Mouse (Mus musculus): ENCODE data around the gene Arhgap24. TPM values are rescaled to one million over a fixed set of nuclear protein-coding genes. Genes with fewer than 3 reads are reported as not detected.

The Arhgap24 gene
- polyA plus RNA-seq (2015; fragmentation: Nextera tagmentation; extraction: Ambion mirVana), result 3.2 and 3.4 TPM in 2 replicates

- peaks cover 7% of the 10 kb centered on the region; the same call in 1 of the 2 replicates for H3K27me3 ChIP-seq
- peaks cover 19% of the 10 kb centered on the region for H3K4me1 ChIP-seq
- 2% methylated on average over 44 of the region's 44 CpGs for WGBS
- peak within 1 kb of the TSS; percentile 47 for H3K4me3 ChIP-seq
- H3K27ac ChIP-seq (replicated peaks), result 0 out of 2 replicates have a peak within 1 kb of the TSS, but pooled peaks have one; percentile 2
- no peaks in the 10 kb centered on the region for H3K36me3 ChIP-seq
- no peaks in the 10 kb centered on the region for H3K9me3 ChIP-seq
- H3K9ac ChIP-seq (replicated peaks), result peak within 1 kb of the TSS; percentile 43
- ATAC-seq (replicated peaks), result peak; percentile 84
- peak within 1 kb of the TSS; percentile 74 for H3K4me2 ChIP-seq (replicated peaks)
Measured at GRCm38 (mm10) chr5:102481215-102482211, at the start of gene Arhgap24. TSS of gene Arhgap24 (plus strand) at chr5:102481391.

GRCm38 (mm10) chr5:102434182-102434581 lies 47.0 kb upstream of the Arhgap24 start:
- peaks cover 5% of the 10 kb centered on the region for H3K4me1 ChIP-seq
- 17% methylated on average over 4 of the region's 4 CpGs for WGBS
- no peak overlapping the region for H3K27ac ChIP-seq (replicated peaks)
- no peak overlapping the region for H3K4me3 ChIP-seq
- H3K27me3 ChIP-seq, result no peaks in the 10 kb centered on the region
- H3K36me3 ChIP-seq, result no peaks in the 10 kb centered on the region
- H3K9ac ChIP-seq (replicated peaks), result no peak overlapping the region
- no peak overlapping the region for H3K4me2 ChIP-seq (replicated peaks)
- peak; percentile 51; the same call in 1 of the 2 replicates for ATAC-seq (replicated peaks)
- H3K9me3 ChIP-seq, result no peaks in the 10 kb centered on the region

- 80% methylated on average over 8 of the region's 8 CpGs for WGBS
- no peak for ATAC-seq (replicated peaks)
- no peak overlapping the region for H3K9ac ChIP-seq (replicated peaks)
- H3K4me3 ChIP-seq, result no peak overlapping the region
- peaks cover 5% of the 10 kb centered on the region for H3K4me1 ChIP-seq
- H3K9me3 ChIP-seq, result no peaks in the 10 kb centered on the region
- H3K36me3 ChIP-seq, result no peaks in the 10 kb centered on the region
- H3K27me3 ChIP-seq, result no peaks in the 10 kb centered on the region
- H3K4me2 ChIP-seq (replicated peaks), result no peak overlapping the region
- H3K27ac ChIP-seq (replicated peaks), result no peak overlapping the region
Measured at GRCm38 (mm10) chr5:102436581-102436980, 44.6 kb upstream of the Arhgap24 start.

- no peak overlapping the region for H3K4me2 ChIP-seq (replicated peaks)
- WGBS, result 79% methylated on average over 9 of the region's 9 CpGs
- ATAC-seq (replicated peaks), result no peak
- H3K9me3 ChIP-seq, result no peaks in the 10 kb centered on the region
- H3K4me3 ChIP-seq, result no peak overlapping the region
- peaks cover 3% of the 10 kb centered on the region for H3K4me1 ChIP-seq
- H3K9ac ChIP-seq (replicated peaks), result no peak overlapping the region
- no peaks in the 10 kb centered on the region for H3K27me3 ChIP-seq
- no peak overlapping the region for H3K27ac ChIP-seq (replicated peaks)
- no peaks in the 10 kb centered on the region for H3K36me3 ChIP-seq
Measured at GRCm38 (mm10) chr5:102439119-102439877, 41.9 kb upstream of the Arhgap24 start.

- WGBS, result 97% methylated on average over 9 of the region's 9 CpGs
- no peaks in the 10 kb centered on the region for H3K36me3 ChIP-seq
- no peak for ATAC-seq (replicated peaks)
Measured at GRCm38 (mm10) chr5:102447436-102447835, 33.8 kb upstream of the Arhgap24 start.

GRCm38 (mm10) chr5:102450897-102451296 lies 30.3 kb upstream of the Arhgap24 start:
- Histone ChIP-seq H3K9me3 (no peaks in the 10 kb centered on the region), H3K4me2 (replicated peaks) (no peak overlapping the region), H3K27ac (replicated peaks) (no peak overlapping the region), H3K4me3 (no peak overlapping the region), H3K9ac (replicated peaks) (no peak overlapping the region), H3K36me3 (no peaks in the 10 kb centered on the region), H3K4me1 (no peaks in the 10 kb centered on the region), H3K27me3 (no peaks in the 10 kb centered on the region)
- no peak for ATAC-seq (replicated peaks)
- 98% methylated on average over 2 of the region's 2 CpGs for whole genome bisulfite sequencing

More at GRCm38 (mm10) chr5:102447436-102447835, 33.8 kb upstream of the Arhgap24 start:
- no peaks in the 10 kb centered on the region for H3K9me3 ChIP-seq
- no peak overlapping the region for H3K27ac ChIP-seq (replicated peaks)
- no peak overlapping the region for H3K9ac ChIP-seq (replicated peaks)
- H3K4me1 ChIP-seq, result no peaks in the 10 kb centered on the region
- no peak overlapping the region for H3K4me3 ChIP-seq
- H3K27me3 ChIP-seq, result no peaks in the 10 kb centered on the region
- H3K4me2 ChIP-seq (replicated peaks), result no peak overlapping the region

GRCm38 (mm10) chr5:102452079-102452797 lies 29.0 kb upstream of the Arhgap24 start:
- no peak overlapping the region for H3K4me2 ChIP-seq (replicated peaks)
- no peak for ATAC-seq (replicated peaks)
- no peaks in the 10 kb centered on the region for H3K36me3 ChIP-seq
- 84% methylated on average over 7 of the region's 7 CpGs for WGBS
- H3K9ac ChIP-seq (replicated peaks), result no peak overlapping the region
- no peaks in the 10 kb centered on the region for H3K4me1 ChIP-seq
- H3K9me3 ChIP-seq, result no peaks in the 10 kb centered on the region
- H3K27me3 ChIP-seq, result no peaks in the 10 kb centered on the region
- H3K4me3 ChIP-seq, result no peak overlapping the region
- H3K27ac ChIP-seq (replicated peaks), result no peak overlapping the region

- Histone ChIP-seq H3K4me2 (replicated peaks) (no peak overlapping the region), H3K9me3 (no peaks in the 10 kb centered on the region)
- WGBS, result 96% methylated on average over 2 of the region's 2 CpGs
Measured at GRCm38 (mm10) chr5:102453324-102453723, 27.9 kb upstream of the Arhgap24 start.

GRCm38 (mm10) chr5:102455247-102455646 lies 25.9 kb upstream of the Arhgap24 start:
- no peak for ATAC-seq (replicated peaks)
- 71% methylated on average over 2 of the region's 2 CpGs for WGBS
- no peaks in the 10 kb centered on the region for H3K27me3 ChIP-seq

More at GRCm38 (mm10) chr5:102453324-102453723, 27.9 kb upstream of the Arhgap24 start:
- ATAC-seq (replicated peaks), result no peak
- H3K4me3 ChIP-seq, result no peak overlapping the region
- H3K4me1 ChIP-seq, result no peaks in the 10 kb centered on the region
- no peaks in the 10 kb centered on the region for H3K36me3 ChIP-seq
- no peaks in the 10 kb centered on the region for H3K27me3 ChIP-seq
- H3K27ac ChIP-seq (replicated peaks), result no peak overlapping the region
- no peak overlapping the region for H3K9ac ChIP-seq (replicated peaks)

GRCm38 (mm10) chr5:102460452-102461197 lies 20.6 kb upstream of the Arhgap24 start:
- H3K9me3 ChIP-seq, result no peaks in the 10 kb centered on the region
- no peak overlapping the region for H3K4me3 ChIP-seq
- H3K27me3 ChIP-seq, result no peaks in the 10 kb centered on the region
- ATAC-seq (replicated peaks), result no peak
- WGBS, result 90% methylated on average over 12 of the region's 12 CpGs
- H3K9ac ChIP-seq (replicated peaks), result no peak overlapping the region
- no peaks in the 10 kb centered on the region for H3K4me1 ChIP-seq
- H3K36me3 ChIP-seq, result no peaks in the 10 kb centered on the region
- no peak overlapping the region for H3K4me2 ChIP-seq (replicated peaks)
- no peak overlapping the region for H3K27ac ChIP-seq (replicated peaks)

More at GRCm38 (mm10) chr5:102455247-102455646, 25.9 kb upstream of the Arhgap24 start:
- H3K27ac ChIP-seq (replicated peaks), result no peak overlapping the region
- no peak overlapping the region for H3K9ac ChIP-seq (replicated peaks)
- H3K9me3 ChIP-seq, result no peaks in the 10 kb centered on the region
- H3K36me3 ChIP-seq, result no peaks in the 10 kb centered on the region
- no peaks in the 10 kb centered on the region for H3K4me1 ChIP-seq
- H3K4me3 ChIP-seq, result no peak overlapping the region
- H3K4me2 ChIP-seq (replicated peaks), result no peak overlapping the region

- ATAC-seq (replicated peaks), result no peak
- Histone ChIP-seq H3K27ac (replicated peaks) (no peak overlapping the region), H3K4me3 (no peak overlapping the region), H3K4me2 (replicated peaks) (no peak overlapping the region), H3K9ac (replicated peaks) (no peak overlapping the region), H3K4me1 (no peaks in the 10 kb centered on the region), H3K9me3 (no peaks in the 10 kb centered on the region), H3K36me3 (no peaks in the 10 kb centered on the region), H3K27me3 (no peaks in the 10 kb centered on the region)
- 85% methylated on average over 3 of the region's 3 CpGs for WGBS
Measured at GRCm38 (mm10) chr5:102462948-102463347, 18.2 kb upstream of the Arhgap24 start.

Data from forebrain, embryonic 15.5 days (tissue).